Mouse (Mus musculus) liver, adult 2 months (tissue): Measurements from ENCODE around the gene Smg6.

Experiments
- CTCF ChIP-seq: fragments of 200-500 bp; IDR thresholded peaks from 2 replicates; pipeline ENCODE4 v1.5.1; 2011; ENCODE audit warnings: low read depth, low read length, control low read depth
- POLR2A ChIP-seq: fragments of 200-500 bp; IDR thresholded peaks from 2 replicates; pipeline ENCODE4 v1.6.1; 2011; ENCODE audit warnings: low read length, control low read depth; ENCODE audit not compliant: insufficient read depth; ENCODE audit errors: extremely low read depth

GRCm38 (mm10) chr11:75189713-75190370, 264.2 kb downstream of the Smg6 start:
- no peak for TF ChIP-seq CTCF
- no peak for TF ChIP-seq POLR2A
